Mouse (Mus musculus) left cerebral cortex, postnatal 36 days (tissue): ENCODE measurements around the gene Gm45062. TPM values are rescaled to one million over a fixed set of nuclear protein-coding genes. Genes with fewer than 3 reads are reported as not detected.

ENCODE experiments used
- DNase-seq, 2 experiments: peaks; one replicate each; pipeline ENCODE4 v3.0.0; 2021 to 2022; ENCODE audit warnings: low spot score in 2 of 2, mixed read lengths in 1 of 2
- intact Hi-C: fragments of 180-260 bp; cut with DNase I; formaldehyde crosslinking; loops from one replicate; pipeline ENCODE4 v1.15.1; 2025
- total RNA-seq, 2 experiments: library from RNA; stranded (reverse); gene quantifications; 2 replicates each; pipeline ENCODE4 v1.2.3; 2021

Gene Gm45062
- total RNA-seq, 2 experiments from 2014 or later: 4.9 to 10.7 TPM

DNA sequence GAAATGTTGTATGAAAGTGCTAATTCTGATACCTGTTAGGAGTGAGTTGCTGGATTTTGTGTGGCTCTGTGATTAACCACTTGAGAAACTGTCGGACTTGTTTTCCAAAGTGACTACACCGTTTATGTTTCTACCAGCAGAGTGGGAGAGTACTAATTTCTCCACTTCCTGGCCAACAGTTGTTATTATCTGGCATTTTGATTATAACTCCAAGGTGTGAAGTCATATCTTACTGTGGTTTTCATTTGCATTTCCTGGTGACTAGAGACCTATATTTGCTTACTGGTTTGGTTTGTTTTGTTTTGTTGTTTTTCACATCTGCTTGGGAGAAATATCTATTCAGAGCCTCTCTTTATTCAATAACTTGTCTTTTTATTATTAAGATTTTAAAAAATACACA, 149.1 kb downstream of the Gm45062 start:
- intact Hi-C loops: no loop called here
- no peak for DNase-seq

- intact Hi-C loops: loop anchor here (10.0 kb wide), 1 partner anchor 135 kb away; no protein-coding TSS in a partner anchor
Measured at GRCm38 (mm10) chr6:8409865-8410264, 150.6 kb downstream of the Gm45062 start.

DNA sequence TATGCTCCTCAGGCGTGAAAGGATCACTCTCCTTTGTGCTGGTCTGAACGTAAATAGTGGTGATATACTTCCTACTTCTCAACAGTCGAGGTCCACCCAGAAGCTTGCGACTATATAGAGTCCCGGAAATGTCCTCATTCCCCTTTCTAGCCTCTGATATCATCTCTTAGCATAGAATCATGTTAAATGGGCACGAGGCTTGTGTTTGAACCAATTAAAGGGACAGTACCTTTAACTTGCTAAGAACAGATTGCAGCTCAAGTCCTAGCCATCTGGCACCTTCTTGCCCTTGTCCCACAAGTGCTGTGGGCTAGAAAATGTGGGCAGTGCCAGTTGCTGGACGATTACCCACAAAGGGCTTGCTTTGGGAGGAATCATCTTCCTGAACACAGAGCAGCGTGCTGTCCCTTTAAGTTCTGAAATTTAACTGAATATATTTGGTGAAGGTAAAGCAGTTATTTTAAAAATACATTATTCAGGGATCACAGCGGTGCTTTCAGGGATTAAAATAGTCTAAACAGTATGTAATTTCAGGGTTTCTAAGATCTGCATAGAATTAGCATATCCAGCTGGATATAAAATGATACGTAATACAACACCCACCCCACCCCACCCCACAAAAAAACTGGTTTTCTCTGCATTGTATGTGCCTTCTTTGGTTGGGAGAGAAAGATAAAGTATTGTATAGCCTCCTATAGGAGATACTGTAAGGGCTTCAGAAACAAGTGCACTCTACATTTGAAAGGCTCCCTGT, 153.8 kb downstream of the Gm45062 start:
- intact Hi-C loops: loop anchor here (10.0 kb wide), 1 partner anchor 138 kb away; no protein-coding TSS in a partner anchor

More at GRCm38 (mm10) chr6:8409865-8410264, 150.6 kb downstream of the Gm45062 start:
- DNase-seq: no peak

DNA sequence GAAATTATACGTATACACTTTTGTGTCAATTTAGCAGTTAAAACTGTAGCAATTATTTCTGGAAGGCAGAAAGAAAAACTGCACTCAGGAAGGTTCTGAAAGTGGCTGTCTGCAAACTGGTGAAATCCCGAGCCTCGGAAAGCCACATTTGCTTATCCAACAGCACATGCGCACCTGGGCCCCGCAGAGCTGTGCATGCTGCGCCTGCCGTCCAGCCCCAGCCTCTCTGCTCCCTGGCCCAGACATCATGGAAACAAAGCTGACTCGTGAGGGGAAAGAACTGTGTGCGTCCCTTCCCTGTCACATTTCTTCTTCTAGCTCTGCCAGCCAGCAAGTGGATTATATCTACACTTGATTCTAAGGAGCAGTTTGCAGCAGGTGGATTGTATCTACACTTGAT, 154.8 kb downstream of the Gm45062 start:
- intact Hi-C loops: loop anchor here (10.0 kb wide), 1 partner anchor 139 kb away; no protein-coding TSS in a partner anchor
- DNase-seq: peak; percentile 45 to 46

More for the DNA sequence above, 153.8 kb downstream of the Gm45062 start:
- peak; percentile 30 to 45 for DNase-seq

- no peak for DNase-seq
- intact Hi-C loops: loop anchor here (10.0 kb wide), 1 partner anchor 141 kb away; no protein-coding TSS in a partner anchor
Measured at GRCm38 (mm10) chr6:8415823-8416222, 156.6 kb downstream of the Gm45062 start.

DNA sequence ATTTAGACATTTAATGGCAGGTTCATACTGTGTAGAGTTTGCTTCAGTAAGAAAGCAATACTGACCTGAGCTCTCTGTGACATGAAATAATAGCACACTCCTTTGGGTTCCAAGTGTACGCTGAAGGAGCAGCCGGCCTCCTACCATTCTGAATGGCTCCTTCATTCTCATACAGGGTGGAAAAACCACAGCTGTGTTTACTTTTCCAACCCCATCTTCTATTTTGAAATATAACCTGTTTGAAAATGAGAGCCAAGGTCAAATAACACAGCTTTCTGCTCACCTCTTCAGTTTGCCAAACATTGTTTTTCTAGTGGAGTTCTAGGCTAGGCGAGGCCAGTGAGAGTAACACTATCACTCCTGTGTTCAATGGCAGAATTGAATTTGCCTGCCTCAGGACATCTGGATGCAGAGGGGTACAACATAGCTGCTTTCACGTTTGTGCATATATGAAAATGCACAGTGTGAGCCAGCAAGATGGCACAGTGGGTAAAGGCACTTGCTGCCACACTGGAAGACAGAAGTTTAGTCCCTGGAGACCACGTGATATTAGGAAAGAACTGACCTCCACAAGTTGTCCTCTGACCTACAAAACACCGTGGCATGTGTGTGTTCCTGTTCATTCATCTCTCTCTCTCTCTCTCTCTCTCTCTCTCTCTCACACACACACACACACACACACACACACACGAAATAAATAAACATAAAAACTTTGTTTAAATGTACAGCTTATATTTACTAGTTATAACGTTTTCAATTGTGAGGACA, 157.7 kb downstream of the Gm45062 start:
- intact Hi-C loops: loop anchor here (10.0 kb wide), 1 partner anchor 142 kb away; no protein-coding TSS in a partner anchor

DNA sequence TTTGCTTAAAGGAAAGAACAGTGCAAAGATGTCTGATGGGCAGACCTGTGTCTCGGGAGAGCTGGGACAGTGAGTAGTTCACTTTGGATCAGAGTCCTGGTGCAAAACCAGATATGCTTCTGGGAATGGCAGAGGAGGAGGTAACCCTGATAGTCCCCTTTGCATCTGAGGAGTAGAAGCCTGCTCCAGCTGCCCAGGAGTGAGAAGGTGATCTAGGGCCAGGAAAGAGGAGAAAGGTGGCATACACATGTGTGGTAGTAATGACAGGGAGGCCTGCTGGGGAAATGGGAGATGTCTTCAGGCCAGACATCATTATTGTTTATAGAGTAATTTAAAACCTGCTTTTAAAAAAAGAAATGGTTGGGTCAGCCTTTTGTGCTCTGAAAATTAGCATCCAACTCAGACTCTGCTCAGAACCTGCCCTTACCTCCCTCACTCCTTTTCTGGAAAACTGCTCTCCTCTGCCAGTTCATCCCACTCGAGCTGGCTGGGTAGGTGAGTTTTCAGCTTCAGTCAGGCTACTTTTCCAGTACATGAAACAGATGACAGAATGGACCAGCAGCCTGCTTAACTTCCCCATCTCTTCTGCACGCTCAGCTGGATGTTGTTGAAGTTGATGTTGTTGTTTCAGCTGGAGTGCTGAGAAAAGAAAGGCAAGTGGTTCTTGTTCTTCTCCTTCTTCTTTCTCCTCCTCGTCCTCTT, 160.4 kb downstream of the Gm45062 start:
- intact Hi-C loops: loop anchor here (10.0 kb wide), 1 partner anchor 145 kb away; no protein-coding TSS in a partner anchor

More for the DNA sequence above, 157.7 kb downstream of the Gm45062 start:
- no peak for DNase-seq

DNA sequence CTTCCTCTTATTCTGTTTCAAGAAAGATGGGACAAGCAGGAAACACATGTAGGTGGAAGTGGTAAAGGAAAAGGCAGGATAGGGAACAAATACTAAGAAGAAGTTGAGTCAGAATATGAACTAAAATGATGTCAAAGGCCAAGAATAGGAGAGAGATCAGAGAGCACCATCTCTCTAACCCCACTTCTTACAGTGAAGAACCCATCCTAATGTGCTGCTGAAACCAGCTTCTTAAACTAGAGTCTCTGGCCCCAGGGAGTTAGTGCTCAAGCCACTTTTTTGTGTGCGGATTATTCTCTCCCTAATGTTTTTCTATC, 160.9 kb downstream of the Gm45062 start:
- no peak for DNase-seq
- intact Hi-C loops: no loop called here

More for the DNA sequence above, 160.4 kb downstream of the Gm45062 start:
- no peak for DNase-seq

GRCm38 (mm10) chr6:8421421-8421820, 162.2 kb downstream of the Gm45062 start:
- DNase-seq: no peak
- intact Hi-C loops: no loop called here

GRCm38 (mm10) chr6:8421959-8422581, 162.8 kb downstream of the Gm45062 start:
- intact Hi-C loops: no loop called here

DNA sequence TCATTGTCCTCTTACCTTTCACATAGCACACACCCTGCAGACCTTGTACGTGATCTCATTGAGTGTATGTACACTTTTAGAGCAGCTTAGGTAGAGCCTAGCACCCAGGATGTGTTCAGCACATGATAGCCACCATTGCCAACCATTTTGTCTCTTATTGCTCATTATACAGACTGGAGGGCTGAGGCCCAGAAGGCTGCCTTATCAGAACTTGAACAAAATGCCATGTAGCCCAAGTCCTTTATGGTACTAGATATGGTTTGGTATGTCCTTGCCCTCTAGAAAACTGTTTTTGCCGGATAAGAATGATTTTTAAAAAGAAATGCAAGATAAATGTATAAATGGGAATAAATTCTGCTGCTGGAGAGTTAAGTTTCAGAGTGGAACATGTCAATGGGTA, 163.9 kb downstream of the Gm45062 start:
- intact Hi-C loops: no loop called here
- no peak for DNase-seq

More at GRCm38 (mm10) chr6:8421959-8422581, 162.8 kb downstream of the Gm45062 start:
- no peak for DNase-seq

- intact Hi-C loops: no loop called here
- no peak for DNase-seq
Measured at GRCm38 (mm10) chr6:8427692-8428091, 168.4 kb downstream of the Gm45062 start.

- intact Hi-C loops: no loop called here
- DNase-seq: no peak
Measured at GRCm38 (mm10) chr6:8430610-8431234, 171.5 kb downstream of the Gm45062 start.

GRCm38 (mm10) chr6:8433179-8433578, 173.9 kb downstream of the Gm45062 start:
- DNase-seq: no peak
- intact Hi-C loops: no loop called here

- intact Hi-C loops: no loop called here
- DNase-seq: no peak
Measured at GRCm38 (mm10) chr6:8437937-8438336, 178.7 kb downstream of the Gm45062 start.

- no peak for DNase-seq
- intact Hi-C loops: no loop called here
Measured at GRCm38 (mm10) chr6:8441814-8442213, 182.6 kb downstream of the Gm45062 start.

DNA sequence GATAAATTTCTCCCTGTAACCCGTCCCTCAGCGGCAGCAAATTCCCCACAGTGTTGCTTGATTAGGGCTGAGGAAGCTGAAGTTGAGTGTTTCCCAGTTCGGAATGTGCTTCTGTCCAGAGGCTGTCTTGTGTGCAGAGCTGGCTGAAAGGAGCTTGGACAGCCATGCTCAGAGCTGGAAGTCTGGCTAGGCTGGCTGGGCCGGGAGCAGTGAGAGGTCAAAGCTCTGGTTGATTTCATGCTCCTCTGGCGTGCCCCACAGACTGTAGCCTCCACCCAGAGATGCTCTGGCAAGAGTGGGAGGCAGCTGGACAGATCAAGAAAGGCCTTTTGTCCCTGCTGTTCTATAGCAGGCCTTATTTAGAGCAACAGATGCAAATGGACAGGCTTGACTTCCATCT, 187.5 kb downstream of the Gm45062 start:
- intact Hi-C loops: no loop called here
- DNase-seq: peak; percentile 14 to 20

- no peak for DNase-seq
- intact Hi-C loops: no loop called here
Measured at GRCm38 (mm10) chr6:8455599-8455998, 196.3 kb downstream of the Gm45062 start.

GRCm38 (mm10) chr6:8458596-8458995, 199.3 kb downstream of the Gm45062 start:
- intact Hi-C loops: no loop called here
- no peak for DNase-seq
